Mouse (Mus musculus): Measurements from ENCODE around the gene Fbll1. TPM values are rescaled to one million over a fixed set of nuclear protein-coding genes. Genes with fewer than 3 reads are reported as not detected.
"Not testable (repeated sequence)": the region's sequence is repeated elsewhere in the genome, so short reads cannot be mapped to it uniquely, and the experiment has no call there.

Gene Fbll1
- total RNA-seq (2021): under 1 TPM; 0.32 to 0.46 TPM
- long read RNA-seq, experiment 1: 0 reads
- long read RNA-seq, experiment 2: 0 reads

DNA sequence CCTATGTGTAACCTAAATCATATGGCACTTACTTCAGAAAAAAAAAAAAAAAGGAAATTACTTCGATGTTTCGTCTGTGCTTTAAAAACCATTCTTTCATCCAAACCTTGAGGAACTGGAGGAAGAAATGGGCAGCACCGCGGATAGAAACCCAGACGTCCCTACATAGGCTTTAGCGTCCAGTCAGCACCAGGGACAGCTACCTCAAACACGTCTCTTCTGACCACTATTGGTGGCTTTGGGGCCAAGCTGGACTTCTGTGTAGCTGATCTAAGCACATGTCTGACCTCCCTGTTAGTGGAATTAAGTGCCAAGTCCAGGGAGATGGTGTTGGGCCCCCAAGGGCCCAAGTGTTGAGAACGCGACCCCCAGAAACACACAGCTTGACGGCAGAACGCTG lies at the start of gene Fbll1:
TSS of gene Fbll1 (minus strand) at position 11 of the 400 bp plus-strand sequence.
- peak in 1 of 2 experiments; percentile 28 for DNase-seq (ENCODE audit: low spot score in 2 of 2)

- no peak for DNase-seq (ENCODE audit: low spot score in 2 of 2)
These were observed 45.6 kb upstream of the Fbll1 start for GRCm38 (mm10) chr11:35844299-35844698.

GRCm38 (mm10) chr11:35842560-35842959 lies 43.9 kb upstream of the Fbll1 start:
- DNase-seq (ENCODE audit: low spot score in 2 of 2): not testable (repeated sequence)

- DNase-seq (ENCODE audit: low spot score in 2 of 2): no peak
These were observed 43.1 kb upstream of the Fbll1 start for GRCm38 (mm10) chr11:35841738-35842325.

DNA sequence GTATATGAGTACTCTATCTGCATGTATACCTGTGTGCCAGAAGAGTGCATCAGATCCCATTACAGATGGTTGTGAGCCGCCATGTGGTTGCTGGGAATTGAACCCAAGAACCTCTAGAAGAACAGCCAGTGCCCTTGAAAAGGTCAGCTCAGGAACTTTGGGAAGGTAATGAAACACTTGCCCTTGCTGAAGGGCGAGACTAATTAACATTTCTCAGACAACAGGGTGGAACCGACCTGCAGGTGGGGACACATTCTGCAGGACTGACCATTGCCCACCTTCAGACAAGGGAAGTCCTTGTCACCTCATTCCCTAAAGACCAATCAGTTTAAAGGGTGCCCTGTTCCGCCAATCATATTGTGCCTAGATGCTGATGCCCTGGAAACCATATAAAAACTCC lies 42.1 kb upstream of the Fbll1 start:
- not testable (repeated sequence) for DNase-seq (ENCODE audit: low spot score in 2 of 2)

DNA sequence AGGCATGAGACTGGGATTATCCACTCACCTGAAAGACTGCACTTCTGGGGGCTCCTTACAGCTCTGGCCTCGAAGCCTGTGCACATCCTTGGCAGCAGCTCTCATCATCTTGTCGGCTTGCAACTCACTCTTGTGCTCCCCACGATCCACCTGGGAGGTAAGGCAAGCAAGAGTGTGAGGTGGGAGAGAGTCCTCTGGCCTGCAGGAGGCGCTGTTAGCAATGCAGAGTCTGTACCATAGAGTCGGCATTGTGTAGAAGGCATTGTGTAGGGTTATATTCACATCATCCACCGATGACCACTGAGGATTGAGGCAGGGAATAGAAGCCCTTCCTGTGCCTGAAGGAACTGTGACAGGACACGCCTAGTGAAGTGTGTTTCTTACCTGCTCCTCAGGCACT lies 41.6 kb upstream of the Fbll1 start:
- no peak for DNase-seq (ENCODE audit: low spot score in 2 of 2)

GRCm38 (mm10) chr11:35838345-35839338 lies 40.0 kb upstream of the Fbll1 start:
- DNase-seq (ENCODE audit: low spot score in 2 of 2): peak; percentile 83 to 93

GRCm38 (mm10) chr11:35837156-35838126 lies 38.8 kb upstream of the Fbll1 start:
- no peak for DNase-seq (ENCODE audit: low spot score in 2 of 2)

DNA sequence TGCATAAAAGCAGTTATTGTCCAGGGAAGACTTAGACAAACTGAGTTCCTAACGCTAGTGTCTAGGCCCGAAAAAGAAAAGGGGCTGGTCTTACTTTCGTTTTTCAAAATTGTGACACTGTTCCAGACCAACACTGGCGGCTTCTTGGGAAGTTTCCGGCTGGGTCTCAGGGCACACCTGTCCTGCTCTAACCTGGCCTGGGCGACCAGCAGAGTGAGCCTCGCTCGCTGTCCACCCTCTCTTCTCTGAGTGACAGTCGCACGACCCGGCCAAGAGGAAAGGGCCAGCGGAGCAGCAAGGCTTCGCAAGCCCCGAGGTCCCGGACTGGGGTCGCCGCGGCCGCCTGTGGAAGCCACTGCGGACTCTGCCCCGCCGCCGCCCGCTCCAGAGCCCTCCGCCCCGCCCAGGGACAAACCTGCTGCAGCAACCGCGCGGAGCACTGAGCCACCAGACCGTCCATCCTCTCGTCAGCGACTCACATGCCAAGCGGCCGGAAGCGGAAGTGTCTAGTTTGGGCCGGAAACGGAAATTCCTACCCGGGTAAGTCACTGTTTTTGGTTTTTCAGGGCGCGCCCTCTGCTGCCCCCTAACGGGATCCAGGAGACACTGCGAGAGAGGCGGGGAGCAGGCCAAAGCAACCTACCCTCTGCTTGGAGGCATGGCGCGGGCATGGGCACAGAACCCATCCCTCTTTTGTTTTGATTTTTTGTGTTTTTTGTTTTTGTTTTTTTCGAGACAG lies 35.5 kb upstream of the Fbll1 start, which contains the start of gene Rars:
TSS of gene Rars (minus strand) at position 485 of the 739 bp plus-strand sequence.
- peak; percentile 90 to 93 for DNase-seq (ENCODE audit: low spot score in 2 of 2)

DNA sequence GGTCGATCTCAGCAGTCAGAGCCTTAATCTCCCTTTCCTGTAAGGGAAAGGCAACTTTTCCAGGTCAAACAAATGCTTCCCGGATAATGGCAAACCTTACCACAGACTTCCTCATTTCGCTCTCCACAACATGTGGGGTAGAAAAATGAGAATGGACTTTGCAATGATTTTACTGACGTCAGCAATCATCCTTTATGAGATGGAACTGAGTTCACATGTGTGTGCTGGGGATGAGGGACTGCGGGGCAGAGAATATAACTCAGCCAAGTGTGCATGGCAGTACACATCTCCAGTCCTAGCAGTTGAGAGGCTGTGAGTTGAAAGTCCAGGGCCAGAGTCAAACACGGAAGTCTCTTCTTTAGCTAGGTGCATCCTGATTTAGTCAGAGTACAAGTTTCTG lies 34.6 kb upstream of the Fbll1 start:
- no peak for DNase-seq (ENCODE audit: low spot score in 2 of 2)

DNA sequence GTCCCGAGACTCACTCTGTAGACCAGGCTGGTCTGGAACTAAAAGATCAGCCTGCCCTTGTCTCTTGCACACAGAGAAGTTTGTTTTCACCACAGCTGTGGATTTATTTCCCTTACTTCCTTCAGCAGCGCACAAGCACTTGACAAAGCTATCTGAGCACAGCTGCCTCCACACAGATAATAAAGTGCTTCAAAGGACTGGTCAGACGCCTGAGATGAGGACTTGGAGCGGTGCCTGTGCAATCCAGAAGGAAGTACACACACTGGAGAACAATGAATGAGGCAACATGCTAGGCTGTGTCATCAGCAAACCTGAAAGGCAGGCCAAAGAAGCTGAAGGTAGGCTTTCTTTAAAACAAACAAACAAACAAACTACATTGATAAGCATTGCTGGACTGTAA lies 33.5 kb upstream of the Fbll1 start:
- no peak for DNase-seq (ENCODE audit: low spot score in 2 of 2)

DNA sequence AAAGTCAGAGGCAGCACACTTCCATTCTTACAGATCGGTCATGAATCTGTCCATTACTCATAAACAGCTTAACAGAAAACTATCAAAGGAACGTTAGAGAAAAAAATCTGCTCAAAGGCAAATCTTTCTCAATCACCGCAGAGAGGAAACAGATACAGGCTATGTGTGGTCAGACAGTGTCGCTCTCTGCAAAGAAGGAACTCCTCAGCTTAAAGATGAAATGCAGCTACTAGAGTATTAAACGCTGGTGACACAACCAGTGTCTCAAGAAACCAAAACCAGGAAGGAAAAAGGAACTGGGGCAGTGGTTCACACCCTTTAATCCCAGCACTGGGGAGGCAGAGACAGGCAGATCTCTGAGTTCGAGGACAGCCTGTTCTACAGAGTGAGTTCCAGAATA lies 29.0 kb upstream of the Fbll1 start:
- no peak for DNase-seq (ENCODE audit: low spot score in 2 of 2)

- no peak for DNase-seq (ENCODE audit: low spot score in 2 of 2)
These were observed 17.6 kb upstream of the Fbll1 start for GRCm38 (mm10) chr11:35816316-35816715.

DNA sequence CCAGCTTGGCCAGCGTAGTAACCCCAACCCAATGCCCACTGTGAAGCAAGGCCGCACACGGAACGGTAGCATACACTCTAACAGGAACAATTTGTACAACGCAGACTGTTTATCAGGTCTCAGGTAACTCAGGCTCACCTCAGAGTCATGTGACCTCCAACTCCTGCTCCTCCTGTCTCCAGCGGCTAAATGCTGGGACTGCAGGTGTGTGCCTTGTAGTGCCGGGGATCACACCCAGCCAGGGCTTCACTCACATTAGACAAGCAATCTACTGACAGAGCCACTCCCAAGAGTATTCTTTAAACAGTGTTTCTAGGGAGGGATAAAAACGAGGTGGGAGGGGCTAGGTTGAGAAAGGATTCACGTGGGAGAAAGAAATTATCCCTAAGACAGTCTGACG lies 12.8 kb upstream of the Fbll1 start:
- DNase-seq (ENCODE audit: low spot score in 2 of 2): no peak

DNA sequence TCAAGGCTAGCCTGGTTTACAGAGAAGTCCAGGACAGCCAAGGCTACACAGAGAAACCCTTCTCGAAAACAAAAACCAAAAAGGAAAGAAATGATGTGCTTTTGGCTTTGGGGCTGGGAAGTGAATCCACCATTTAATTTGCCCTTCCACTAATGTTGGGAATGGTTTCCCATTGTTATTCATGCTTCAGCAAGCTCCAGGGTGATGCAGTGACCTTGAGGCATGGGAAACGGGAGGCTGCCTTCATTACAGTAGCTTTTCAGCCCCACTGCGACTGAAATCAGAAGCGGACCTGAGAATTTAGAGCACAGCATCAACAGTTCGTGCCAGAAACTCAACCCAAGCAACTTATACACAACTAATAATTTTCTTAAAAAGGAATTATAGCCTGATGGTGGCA lies 2.6 kb upstream of the Fbll1 start:
- no peak for DNase-seq (ENCODE audit: low spot score in 2 of 2)

- DNase-seq (ENCODE audit: low spot score in 2 of 2): no peak
These were observed 226 bp downstream of the Fbll1 start for GRCm38 (mm10) chr11:35798495-35798820.

DNA sequence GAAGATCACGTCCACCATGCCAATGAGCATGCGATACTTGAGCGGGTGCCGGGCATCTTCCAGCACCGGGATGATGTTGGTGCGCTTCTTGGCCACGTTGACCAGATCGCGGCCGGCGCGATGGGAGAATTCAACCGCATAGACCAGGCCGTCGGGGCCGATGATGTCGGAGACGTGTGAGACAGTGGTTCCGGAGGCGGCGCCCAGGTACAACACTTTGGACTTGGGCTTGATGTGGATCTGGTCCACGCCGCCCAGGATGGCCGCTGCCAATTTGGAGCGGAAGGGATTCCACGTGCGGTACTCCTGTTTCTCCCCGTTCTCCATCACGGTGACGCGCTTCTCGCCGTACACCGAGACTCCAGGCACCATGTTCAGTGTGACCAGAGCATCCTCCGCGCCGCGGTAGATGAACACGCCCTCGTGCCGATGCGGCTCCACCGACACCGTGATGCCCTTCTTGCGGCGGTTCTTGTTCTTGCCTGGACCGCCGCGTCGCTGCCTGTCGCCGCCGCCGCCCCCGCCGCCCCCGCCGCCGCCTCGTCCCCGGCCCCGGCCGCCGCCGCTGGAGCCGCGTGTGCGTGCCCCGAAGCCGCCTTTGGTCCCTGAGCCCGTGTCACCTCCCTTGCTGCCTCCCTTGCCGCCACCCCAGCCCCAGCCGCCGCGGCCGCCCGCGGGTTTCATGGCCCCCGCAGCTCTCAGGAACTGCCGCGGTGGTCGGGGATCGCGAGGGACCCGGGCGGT lies 761 bp downstream of the Fbll1 start:
- no peak for DNase-seq (ENCODE audit: low spot score in 2 of 2)

DNA sequence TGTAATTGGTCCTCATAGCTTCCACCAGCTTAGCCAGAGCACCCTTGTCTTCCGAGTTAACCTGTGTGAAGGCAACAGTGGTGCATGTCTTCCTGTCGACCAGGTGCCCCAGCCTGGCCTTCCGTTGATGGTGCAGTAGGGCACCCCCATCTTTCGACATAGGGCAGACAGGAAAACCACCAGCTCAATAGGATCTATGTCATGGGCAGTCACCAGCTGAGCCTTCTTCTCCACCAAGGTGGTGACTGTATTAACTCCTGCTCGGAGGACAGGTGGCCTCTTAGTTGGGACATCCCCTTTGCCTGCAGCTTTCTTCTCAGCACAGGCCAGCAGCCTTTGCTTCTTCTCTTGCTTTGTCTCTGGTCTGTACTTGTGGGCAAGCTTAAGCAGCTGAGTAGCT lies 5.9 kb downstream of the Fbll1 start:
- DNase-seq (ENCODE audit: low spot score in 2 of 2): not testable (repeated sequence)

DNA sequence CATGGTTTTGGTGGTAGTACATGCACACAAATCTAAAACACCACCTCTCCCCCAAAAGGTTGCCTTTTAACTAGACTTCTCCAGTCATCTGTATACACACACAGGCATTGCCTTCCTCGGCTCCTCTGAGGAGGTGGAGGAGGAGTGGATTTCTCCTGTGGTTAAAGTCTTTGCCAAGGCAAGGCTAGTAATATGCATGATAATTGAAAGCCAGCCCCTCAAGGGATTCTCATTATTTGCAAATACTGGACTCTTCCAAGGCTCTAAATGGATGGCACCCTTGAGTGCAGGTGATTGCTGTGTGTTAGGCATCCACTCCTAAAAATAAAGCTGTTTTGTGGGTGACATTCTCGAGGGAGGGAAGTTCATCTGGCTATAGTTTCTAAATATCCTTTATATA lies 10.2 kb downstream of the Fbll1 start:
- no peak for DNase-seq (ENCODE audit: low spot score in 2 of 2)

GRCm38 (mm10) chr11:35784537-35784936 lies 14.1 kb downstream of the Fbll1 start:
- no peak for DNase-seq (ENCODE audit: low spot score in 2 of 2)

Measured in adrenal gland, adult 18-20 months (tissue).